Mouse (Mus musculus) spleen, adult 2 months (tissue): ENCODE data around the gene Cyp26b1.

Experiments used
- CTCF ChIP-seq: fragments of 200-500 bp; IDR thresholded peaks from 2 replicates; pipeline ENCODE4 v1.5.1; 2011; ENCODE audit warnings: mild to moderate bottlenecking, inconsistent platforms; ENCODE audit not compliant: insufficient read depth, insufficient read length, insufficient replicate concordance; ENCODE audit errors: extremely low read depth
- POLR2A ChIP-seq: fragments of 200-500 bp; IDR thresholded peaks from 2 replicates; pipeline ENCODE4 v1.6.1; 2011; ENCODE audit warnings: low read depth, low read length, inconsistent platforms

DNA sequence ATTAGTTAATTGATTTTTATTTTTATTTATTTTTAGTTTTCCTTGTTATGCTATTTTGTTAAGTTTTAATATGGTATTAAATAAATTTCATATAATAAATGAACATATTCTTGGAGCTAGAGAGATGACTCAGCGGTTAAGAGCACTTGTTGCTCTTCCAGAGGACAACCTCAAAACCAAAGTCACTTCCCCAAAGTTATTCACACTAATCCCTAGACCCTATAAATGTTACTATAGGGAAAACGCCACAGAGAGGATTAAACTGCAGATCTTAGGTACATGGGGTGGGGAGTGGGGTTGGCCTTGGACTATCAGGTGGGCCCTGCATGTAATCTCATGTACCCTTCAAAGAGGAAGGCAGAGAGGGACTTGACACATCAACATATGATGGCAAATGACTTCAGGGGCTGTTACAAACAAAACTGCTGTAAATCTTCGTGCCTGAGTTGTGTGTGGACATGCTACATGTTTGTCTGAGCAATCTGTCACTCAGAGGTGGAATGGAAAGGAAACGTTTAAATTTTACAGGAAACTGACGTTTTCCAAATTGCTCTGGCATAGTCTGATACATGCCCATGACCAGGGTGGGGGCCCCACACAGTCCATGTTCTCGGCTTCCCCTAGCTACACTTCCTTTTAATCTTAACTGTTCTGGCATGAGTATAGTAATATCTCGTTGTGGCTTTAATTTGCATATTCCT, 68.7 kb downstream of the Cyp26b1 start:
- TF ChIP-seq CTCF (no peak), POLR2A (no peak)
